Mouse (Mus musculus) MEL (cell line): Measurements from ENCODE around the gene Srsf2. TPM values are rescaled to one million over a fixed set of nuclear protein-coding genes. Genes with fewer than 3 reads are reported as not detected.

ENCODE experiments used
- DNase-seq: peaks from one replicate; pipeline ENCODE4 v3.0.0; 2011; ENCODE audit warnings: low read depth, low spot score
- H3K27ac ChIP-seq: 2 replicates; pipeline ENCODE4 v1.5.1; 2012; ENCODE audit warnings: low read depth, mild to moderate bottlenecking, control low read depth, low read length, moderate library complexity; ENCODE audit not compliant: control insufficient read depth
- H3K27me3 ChIP-seq, 2 experiments: fragments of 150-350 bp in 1 of 2; sonication (generic) in 1 of 2; 2 replicates each; pipeline ENCODE4 v1.6.1; 2012; ENCODE audit warnings: low read length in 2 of 2, mild to moderate bottlenecking in 2 of 2, improper control_type of control experiment in 1 of 2, moderate library complexity in 1 of 2; ENCODE audit not compliant: insufficient read depth in 2 of 2, control insufficient read depth in 1 of 2
- H3K36me3 ChIP-seq, 2 experiments: 2 replicates each; pipeline ENCODE4 v1.6.1; 2012 to 2014; ENCODE audit warnings: low read length in 2 of 2, improper control_type of control experiment in 1 of 2, inconsistent platforms in 1 of 2, mild to moderate bottlenecking in 1 of 2; ENCODE audit not compliant: insufficient read depth in 2 of 2, control insufficient read depth in 1 of 2
- H3K4me1 ChIP-seq, 2 experiments: fragments of 150-350 bp in 1 of 2; sonication (generic) in 1 of 2; 2 replicates each; pipeline ENCODE4 v1.6.1; 2012; ENCODE audit warnings: low read length in 2 of 2, improper control_type of control experiment in 1 of 2, mild to moderate bottlenecking in 1 of 2; ENCODE audit not compliant: insufficient read depth in 2 of 2, control insufficient read depth in 1 of 2
- H3K4me3 ChIP-seq, 2 experiments: fragments of 150-350 bp in 1 of 2; sonication (generic) in 1 of 2; 2 replicates each; pipeline ENCODE4 v1.5.1; 2012; ENCODE audit warnings: low read depth in 2 of 2, low read length in 2 of 2, mild to moderate bottlenecking in 2 of 2, moderate library complexity in 2 of 2, control low read depth in 1 of 2, improper control_type of control experiment in 1 of 2; ENCODE audit not compliant: control insufficient read depth in 1 of 2, insufficient read depth in 1 of 2
- H3K79me2 ChIP-seq: 2 replicates; pipeline ENCODE4 v1.6.1; 2012; ENCODE audit warnings: mild to moderate bottlenecking, low read length, moderate library complexity; ENCODE audit not compliant: control insufficient read depth, poor library complexity, insufficient read depth
- H3K9ac ChIP-seq: 2 replicates; pipeline ENCODE4 v1.6.1; 2012; ENCODE audit warnings: low read depth, mild to moderate bottlenecking, control low read depth, low read length, moderate library complexity; ENCODE audit not compliant: control insufficient read depth, poor library complexity, severe bottlenecking
- H3K9me3 ChIP-seq: fragments of 150-350 bp; sonication (generic); replicated peaks from 2 replicates; pipeline ENCODE4 v1.6.1; 2012; ENCODE audit warnings: mild to moderate bottlenecking, low read length, improper control_type of control experiment, moderate library complexity; ENCODE audit not compliant: insufficient read depth
- BHLHE40 ChIP-seq: IDR thresholded peaks from 2 replicates; pipeline ENCODE4 v1.6.1; 2012; ENCODE audit warnings: low read depth, mild to moderate bottlenecking, inconsistent platforms, low read length, improper control_type of control experiment, borderline replicate concordance
- CHD1 ChIP-seq: IDR thresholded peaks from 2 replicates; pipeline ENCODE4 v1.6.1; 2012; ENCODE audit warnings: low read depth, mild to moderate bottlenecking, inconsistent platforms, low read length, improper control_type of control experiment
- E2F4 ChIP-seq: IDR thresholded peaks from 2 replicates; pipeline ENCODE4 v1.6.1; 2011; ENCODE audit warnings: low read depth, low read length, improper control_type of control experiment, borderline replicate concordance
- ELF1 ChIP-seq: IDR thresholded peaks from 2 replicates; pipeline ENCODE4 v1.6.1; 2014; ENCODE audit warnings: low read depth, mild to moderate bottlenecking, inconsistent platforms, low read length, improper control_type of control experiment, moderate library complexity
- ETS1 ChIP-seq: IDR thresholded peaks from 2 replicates; pipeline ENCODE4 v1.6.1; 2012; ENCODE audit warnings: low read depth, mild to moderate bottlenecking, inconsistent platforms, low read length, improper control_type of control experiment, moderate library complexity
- GABPA ChIP-seq: IDR thresholded peaks from 2 replicates; pipeline ENCODE4 v1.6.1; 2012; ENCODE audit warnings: low read depth, mild to moderate bottlenecking, inconsistent platforms, low read length, improper control_type of control experiment, moderate library complexity
- GATA1 ChIP-seq: IDR thresholded peaks from 2 replicates; pipeline ENCODE4 v1.6.1; 2011; ENCODE audit warnings: low read depth, low read length, improper control_type of control experiment
- KAT2A ChIP-seq: conservative IDR thresholded peaks from 2 replicates; pipeline ENCODE4 v1.6.1; 2012; ENCODE audit warnings: low read depth, low read length, improper control_type of control experiment, inconsistent platforms
- MAFK ChIP-seq: IDR thresholded peaks from 2 replicates; pipeline ENCODE4 v1.6.1; 2011; ENCODE audit warnings: low read depth, mild to moderate bottlenecking, low read length, improper control_type of control experiment, borderline replicate concordance
- MAX ChIP-seq: IDR thresholded peaks from 2 replicates; pipeline ENCODE4 v1.6.1; 2011; ENCODE audit warnings: low read length, improper control_type of control experiment
- MAZ ChIP-seq: IDR thresholded peaks from 2 replicates; pipeline ENCODE4 v1.6.1; 2012; ENCODE audit warnings: low read depth, mild to moderate bottlenecking, inconsistent platforms, low read length, improper control_type of control experiment
- MEF2A ChIP-seq: IDR thresholded peaks from 2 replicates; pipeline ENCODE4 v1.6.1; 2014; ENCODE audit warnings: low read depth, mild to moderate bottlenecking, inconsistent platforms, low read length, improper control_type of control experiment; ENCODE audit not compliant: poor library complexity, insufficient replicate concordance, severe bottlenecking; ENCODE audit errors: extremely low read depth
- MXI1 ChIP-seq: IDR thresholded peaks from 2 replicates; pipeline ENCODE4 v1.6.1; 2011; ENCODE audit warnings: mild to moderate bottlenecking, low read depth, low read length, improper control_type of control experiment
- MYC ChIP-seq: IDR thresholded peaks from 2 replicates; pipeline ENCODE4 v1.6.1; 2011; ENCODE audit warnings: low read depth, mild to moderate bottlenecking, low read length, improper control_type of control experiment, moderate library complexity
- POLR2A ChIP-seq, 2 experiments: IDR thresholded peaks; 2 replicates each; pipeline ENCODE4 v1.6.1; 2011 to 2012; ENCODE audit warnings: low read length in 2 of 2, mild to moderate bottlenecking in 2 of 2, control low read depth in 1 of 2, improper control_type of control experiment in 1 of 2, low read depth in 1 of 2, moderate library complexity in 1 of 2; ENCODE audit not compliant: control insufficient read depth in 1 of 2, insufficient read depth in 1 of 2, poor library complexity in 1 of 2
- POLR2AphosphoS5 ChIP-seq: IDR thresholded peaks from 2 replicates; pipeline ENCODE4 v1.6.1; 2012; ENCODE audit warnings: low read depth, borderline replicate concordance, mild to moderate bottlenecking, inconsistent platforms, low read length, moderate library complexity, mixed read lengths
- SIN3A ChIP-seq: IDR thresholded peaks from 2 replicates; pipeline ENCODE4 v1.6.1; 2012; ENCODE audit warnings: low read length, improper control_type of control experiment, inconsistent platforms
- TBP ChIP-seq: IDR thresholded peaks from 2 replicates; pipeline ENCODE4 v1.8.0; 2011; ENCODE audit warnings: low read depth, low read length, improper control_type of control experiment
- TCF12 ChIP-seq: IDR thresholded peaks from 2 replicates; pipeline ENCODE4 v1.6.1; 2014; ENCODE audit warnings: low read depth, mild to moderate bottlenecking, inconsistent platforms, low read length, improper control_type of control experiment, moderate library complexity
- UBTF ChIP-seq: IDR thresholded peaks from 2 replicates; pipeline ENCODE4 v1.6.1; 2012; ENCODE audit warnings: low read depth, mild to moderate bottlenecking, inconsistent platforms, low read length, improper control_type of control experiment, moderate library complexity, borderline replicate concordance; ENCODE audit not compliant: insufficient read depth
- USF2 ChIP-seq, 2 experiments: IDR thresholded peaks; 2 replicates each; pipeline ENCODE4 v1.6.1; 2011 to 2012; ENCODE audit warnings: improper control_type of control experiment in 2 of 2, low read length in 2 of 2, borderline replicate concordance in 1 of 2, inconsistent platforms in 1 of 2, low read depth in 1 of 2, mild to moderate bottlenecking in 1 of 2; ENCODE audit not compliant: insufficient read depth in 1 of 2
- ZKSCAN1 ChIP-seq: IDR thresholded peaks from 2 replicates; pipeline ENCODE4 v1.6.1; 2012; ENCODE audit warnings: low read depth, mild to moderate bottlenecking, inconsistent platforms, low read length, improper control_type of control experiment, moderate library complexity
- ZNF384 ChIP-seq: IDR thresholded peaks from 2 replicates; pipeline ENCODE4 v1.6.1; 2012; ENCODE audit warnings: low read depth, mild to moderate bottlenecking, inconsistent platforms, low read length, improper control_type of control experiment
- polyA plus RNA-seq, 2 experiments: library from polyadenylated mRNA; stranded (reverse) in 1 of 2; unstranded in 1 of 2; fragments of >175 nt in 1 of 2; fragments of >200 nt in 1 of 2; gene quantifications; 2 replicates each; pipeline versions ENCODE4 v1.2.1 to v1.2.4; 2012; ENCODE audit warnings: low replicate concordance in 2 of 2, low read depth in 1 of 2; ENCODE audit not compliant: insufficient read length in 2 of 2, insufficient read depth in 1 of 2, missing spikeins in 1 of 2
- total RNA-seq: library from RNA; depleted of rRNA; stranded (reverse); fragments of 300-350 nt; gene quantifications from 2 replicates; pipeline ENCODE4 v1.2.3, GENCODE M21; 2012

The Srsf2 gene
- total and polyA plus RNA-seq, 3 experiments: 257 to 1,128 (median 453) TPM

DNA sequence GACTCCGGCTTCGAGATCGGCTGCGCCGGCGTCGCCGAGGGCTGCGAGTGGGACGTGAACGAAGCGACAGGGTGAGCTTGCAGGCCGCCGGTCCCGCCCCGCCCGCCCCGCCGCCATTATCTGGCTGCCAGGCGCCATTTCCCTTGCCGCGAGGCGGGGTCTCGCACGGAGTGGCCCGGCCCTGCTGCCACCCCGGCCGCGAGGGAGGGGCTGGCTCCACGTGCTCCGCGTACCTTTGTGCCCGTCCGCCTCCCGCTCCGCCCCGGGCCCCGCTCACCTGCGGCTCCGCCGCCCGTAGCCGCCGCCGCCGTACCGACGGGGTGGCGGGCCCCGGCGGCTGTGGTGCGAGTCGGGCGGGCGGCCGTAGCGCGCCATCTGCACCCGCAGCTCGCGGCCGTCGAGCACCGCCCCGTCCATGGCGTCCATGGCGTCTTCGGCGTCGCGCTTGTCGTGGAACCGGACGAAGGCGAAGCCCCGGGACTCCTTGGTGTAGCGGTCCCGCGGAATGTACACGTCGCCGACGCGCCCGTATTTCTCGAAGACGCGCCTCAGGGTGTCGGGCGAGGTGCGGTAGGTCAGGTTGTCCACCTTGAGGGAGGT lies 503 bp downstream of the Srsf2 start, which contains the start of gene Mfsd11 (continued):
- no peak for TF ChIP-seq UBTF
- TF ChIP-seq CHD1: 0 out of 2 replicates have a peak, but pooled peaks have one; percentile 5
- no peak for TF ChIP-seq POLR2A (IDR thresholded peaks at IDR 0.05; ENCODE audit: control insufficient read depth in 1 of 2, insufficient read depth in 1 of 2, low read depth in 1 of 2, low read length in 2 of 2, poor library complexity in 1 of 2)
- TF ChIP-seq USF2 (IDR thresholded peaks at IDR 0.05; ENCODE audit: borderline replicate concordance in 1 of 2, insufficient read depth in 1 of 2, low read depth in 1 of 2, low read length in 2 of 2): no peak
- TF ChIP-seq ZKSCAN1: no peak
- TF ChIP-seq GATA1: no peak

DNA sequence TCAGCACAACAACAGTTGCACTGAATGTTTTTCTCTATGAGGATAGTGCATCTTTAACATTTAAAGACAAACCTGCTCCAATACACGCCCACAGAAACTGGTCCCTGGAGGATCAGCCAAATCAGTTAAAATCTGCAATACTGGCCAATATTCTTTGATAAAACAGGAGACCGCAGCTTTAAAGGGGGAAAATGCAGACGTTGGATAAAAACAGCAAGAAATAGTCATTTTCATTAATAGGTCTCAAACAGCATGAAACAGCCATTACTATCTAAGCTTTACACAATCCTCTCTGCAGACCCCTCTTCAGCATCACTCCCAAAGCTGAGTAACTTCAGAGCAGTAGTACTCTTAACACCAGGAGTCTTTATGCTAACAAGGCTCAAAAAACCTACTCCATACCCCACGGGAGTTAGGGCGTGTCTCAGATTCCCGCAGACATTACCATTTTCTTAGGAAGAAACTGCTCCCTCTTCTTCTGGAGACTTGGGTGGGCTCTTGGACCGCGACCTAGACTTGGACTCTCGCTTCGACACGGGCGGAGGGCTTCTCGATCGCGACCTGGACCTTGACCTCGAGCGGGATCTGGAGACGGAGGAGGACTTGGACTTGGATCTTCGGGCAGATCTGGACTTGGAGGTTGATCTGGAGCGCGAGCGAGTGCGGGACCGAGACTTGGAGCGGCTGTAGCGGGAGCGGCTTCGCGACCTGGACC lies 1.2 kb downstream of the Srsf2 start:
- H3K4me1 ChIP-seq: peaks cover 6 to 11% of the 10 kb centered on the region in 2 experiments
- H3K9me3 ChIP-seq: no peaks in the 10 kb centered on the region
- DNase-seq: peak; percentile 75
- H3K4me3 ChIP-seq: peak overlapping the region; percentile 91 to 100
- H3K79me2 ChIP-seq: peaks cover 51% of the 10 kb centered on the region
- H3K9ac ChIP-seq: peak overlapping the region; percentile 100
- no peaks in the 10 kb centered on the region for H3K27me3 ChIP-seq
- TF ChIP-seq CHD1 (peak; percentile 20; the same call in 1 of the 2 replicates), MYC (0 out of 2 replicates have a peak, but pooled peaks have one; percentile 10), MAZ (0 out of 2 replicates have a peak, but pooled peaks have one; percentile 2), ELF1 (no peak), POLR2A (IDR thresholded peaks at IDR 0.05; ENCODE audit: control insufficient read depth in 1 of 2, insufficient read depth in 1 of 2, low read depth in 1 of 2, low read length in 2 of 2, poor library complexity in 1 of 2) (peak in 1 of 2 experiments; percentile 26; a peak in 1 of 4 replicates), TBP (0 out of 2 replicates have a peak, but pooled peaks have one; percentile 12), SIN3A (peak; percentile 25), POLR2AphosphoS5 (no peak)
- H3K27ac ChIP-seq: peak overlapping the region; percentile 75
- H3K36me3 ChIP-seq: peaks cover 21 to 40% of the 10 kb centered on the region in 2 experiments

DNA sequence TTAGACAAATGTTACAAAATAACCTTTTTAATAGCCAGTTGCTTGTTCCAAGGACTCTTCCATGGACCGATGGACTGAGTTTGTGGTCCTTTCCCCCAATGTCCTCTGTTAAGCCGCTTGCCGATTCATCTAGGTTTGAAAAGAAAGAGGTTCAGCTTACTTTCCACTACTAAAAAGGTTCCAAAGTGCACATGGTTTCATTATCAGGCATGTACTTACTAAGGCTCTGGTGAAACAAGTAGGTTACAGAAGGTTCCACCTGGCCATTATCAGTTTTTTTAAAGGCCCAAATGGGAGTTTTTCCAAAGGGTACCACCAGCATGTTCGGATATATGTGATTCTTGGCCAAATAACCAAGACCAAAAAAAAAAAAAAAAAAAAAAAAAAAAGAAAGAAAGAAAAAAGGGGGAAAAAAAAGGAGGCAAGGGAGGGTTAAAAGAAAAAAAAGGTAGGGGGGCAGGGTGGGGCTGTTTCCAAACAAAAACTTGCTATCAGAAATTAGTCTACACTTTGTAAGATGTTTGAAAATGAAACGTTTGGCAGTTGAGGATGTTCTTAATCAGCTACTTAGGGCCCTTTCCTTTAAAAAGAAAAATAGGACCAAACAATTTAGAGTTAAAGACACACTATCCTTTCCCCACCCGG lies 1.9 kb downstream of the Srsf2 start:
- Histone ChIP-seq H3K36me3 (peaks cover 21 to 44% of the 10 kb centered on the region in 2 experiments), H3K4me3 (peak overlapping the region; percentile 91 to 100), H3K27me3 (no peaks in the 10 kb centered on the region), H3K27ac (peak overlapping the region; percentile 75), H3K4me1 (peaks cover 5 to 16% of the 10 kb centered on the region in 2 experiments), H3K9me3 (no peaks in the 10 kb centered on the region), H3K9ac (peak overlapping the region; percentile 100), H3K79me2 (peaks cover 57% of the 10 kb centered on the region)
- peak; percentile 70 for DNase-seq
- TF ChIP-seq MXI1 (peak; percentile 88; the same call in 1 of the 2 replicates), MAFK (no peak), ZNF384 (peak; percentile 75), MEF2A (no peak), TCF12 (no peak), CHD1 (peak; percentile 88; the same call in 1 of the 2 replicates), ETS1 (peak; percentile 55; the same call in 1 of the 2 replicates), GABPA (no peak), UBTF (no peak), MYC (peak; percentile 43; the same call in 1 of the 2 replicates), E2F4 (no peak), KAT2A (peak; percentile 29; the same call in 1 of the 2 replicates), BHLHE40 (no peak), USF2 (IDR thresholded peaks at IDR 0.05; ENCODE audit: borderline replicate concordance in 1 of 2, insufficient read depth in 1 of 2, low read depth in 1 of 2, low read length in 2 of 2) (no peak), MAX (peak; percentile 56; the same call in 1 of the 2 replicates), MAZ (peak; percentile 21; the same call in 1 of the 2 replicates)
